Mouse (Mus musculus) urinary bladder, postnatal 4 days (tissue): ENCODE data around the gene Troap.

Experiments
- DNase-seq, 2 experiments: peaks; one replicate each; pipeline ENCODE4 v3.0.0; 2021 to 2022; ENCODE audit warnings: low spot score in 2 of 2

The Troap gene

DNA sequence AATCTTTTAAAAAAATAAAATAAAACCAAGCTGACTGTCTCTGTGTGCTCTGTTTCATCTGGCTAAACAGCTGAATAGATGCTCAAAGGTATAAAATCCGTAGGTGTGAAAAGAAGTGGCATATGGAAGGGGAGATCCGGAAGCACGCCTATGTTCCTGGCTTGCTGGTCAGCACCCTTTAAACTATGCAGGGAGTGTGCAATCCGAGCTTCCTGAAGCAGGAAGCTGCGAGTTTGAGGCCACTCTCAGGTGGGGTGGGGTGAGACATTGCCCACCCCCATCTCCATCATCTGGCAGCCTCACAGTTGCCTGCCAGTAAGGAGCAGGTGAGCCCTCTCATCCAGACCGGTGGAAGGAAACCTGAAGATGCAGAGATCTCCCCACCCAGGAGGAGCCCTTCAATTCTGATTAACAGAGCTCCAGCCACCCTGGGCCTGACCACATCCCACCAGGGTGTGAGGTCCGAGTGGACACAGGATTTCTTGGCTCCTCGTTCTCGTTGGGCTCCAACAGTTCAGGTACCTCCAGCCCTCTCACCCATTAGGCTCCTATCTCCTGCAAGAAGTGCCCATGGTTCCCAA, at the start of gene Troap:
Gene Troap, plus strand, starts transcription at position 557 of the 581 bp plus-strand sequence.
- no peak for DNase-seq

DNA sequence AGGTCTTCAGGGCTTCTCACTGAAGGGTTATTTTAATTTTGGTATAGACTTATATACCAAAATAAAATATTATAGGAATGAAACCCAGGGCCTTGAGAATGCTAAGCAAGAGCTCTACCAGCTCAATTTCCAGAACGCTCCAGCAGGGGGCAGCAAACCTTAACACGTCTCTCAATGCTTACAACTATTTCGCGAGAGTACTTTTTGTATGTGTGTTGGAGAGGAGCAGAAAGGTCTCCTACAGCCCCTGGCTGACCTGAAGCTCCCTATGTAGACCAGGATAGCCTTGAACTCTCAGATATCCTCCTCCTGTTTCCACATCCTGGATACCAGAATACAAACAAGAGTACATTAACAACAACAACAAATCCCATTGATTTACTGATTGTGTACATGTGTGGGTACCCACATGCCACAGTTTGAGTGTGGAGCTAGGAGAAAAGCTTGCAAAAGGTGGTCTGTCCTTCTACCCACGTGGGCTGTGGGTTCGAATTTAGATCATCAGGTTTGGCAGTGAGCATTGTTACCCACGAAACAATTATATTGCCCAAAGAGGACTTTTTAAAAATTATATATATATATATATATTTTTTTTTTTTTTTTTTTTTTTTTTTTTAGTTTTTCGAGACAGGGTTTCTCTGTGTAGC, 49.6 kb upstream of the Troap start:
- DNase-seq, result peak in 1 of 2 experiments; percentile 89

DNA sequence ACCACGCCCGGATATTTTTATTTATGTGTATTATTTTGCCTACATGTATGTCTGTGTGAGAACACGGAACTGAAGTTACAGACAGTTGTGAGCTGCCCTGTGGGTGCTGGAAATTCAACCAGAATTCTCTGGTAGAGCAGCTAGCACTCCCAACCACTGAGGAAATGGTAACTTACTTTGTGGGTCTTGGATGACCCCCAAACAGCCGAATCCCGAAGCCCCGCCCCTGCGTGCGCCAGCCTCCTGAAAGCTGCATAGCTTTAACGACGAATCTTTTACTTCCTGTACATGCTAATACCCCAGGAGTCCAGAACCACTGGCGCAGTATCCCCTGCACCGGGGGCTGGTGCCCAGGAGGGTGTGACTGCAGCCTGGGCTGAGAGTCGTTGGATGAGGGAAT, 49.0 kb upstream of the Troap start:
- no peak for DNase-seq

DNA sequence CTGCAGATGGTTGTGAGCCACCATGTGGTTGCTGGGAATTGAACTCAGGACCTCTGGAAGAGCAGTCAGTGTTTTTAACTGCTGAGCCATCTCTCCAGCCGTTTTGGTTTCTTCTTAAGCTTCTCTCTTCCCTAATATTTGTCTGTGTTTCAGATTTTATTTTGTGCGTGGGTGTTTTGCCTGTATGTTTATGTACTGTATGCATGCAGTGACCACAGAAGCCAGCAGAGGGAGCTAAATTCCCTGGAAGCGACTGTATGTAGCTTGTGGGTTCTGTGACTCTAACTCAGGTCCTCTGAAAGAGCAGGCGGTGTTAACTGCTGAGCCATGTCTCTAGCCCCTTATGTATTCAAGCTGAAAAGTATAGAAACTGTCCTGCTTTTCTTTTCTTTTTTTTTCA, 48.1 kb upstream of the Troap start:
- DNase-seq, result no peak

GRCm38 (mm10) chr15:99027116-99027515, 47.3 kb upstream of the Troap start:
- DNase-seq, result no peak

- DNase-seq, result no peak
Observed at GRCm38 (mm10) chr15:99028874-99029458, 45.4 kb upstream of the Troap start.

DNA sequence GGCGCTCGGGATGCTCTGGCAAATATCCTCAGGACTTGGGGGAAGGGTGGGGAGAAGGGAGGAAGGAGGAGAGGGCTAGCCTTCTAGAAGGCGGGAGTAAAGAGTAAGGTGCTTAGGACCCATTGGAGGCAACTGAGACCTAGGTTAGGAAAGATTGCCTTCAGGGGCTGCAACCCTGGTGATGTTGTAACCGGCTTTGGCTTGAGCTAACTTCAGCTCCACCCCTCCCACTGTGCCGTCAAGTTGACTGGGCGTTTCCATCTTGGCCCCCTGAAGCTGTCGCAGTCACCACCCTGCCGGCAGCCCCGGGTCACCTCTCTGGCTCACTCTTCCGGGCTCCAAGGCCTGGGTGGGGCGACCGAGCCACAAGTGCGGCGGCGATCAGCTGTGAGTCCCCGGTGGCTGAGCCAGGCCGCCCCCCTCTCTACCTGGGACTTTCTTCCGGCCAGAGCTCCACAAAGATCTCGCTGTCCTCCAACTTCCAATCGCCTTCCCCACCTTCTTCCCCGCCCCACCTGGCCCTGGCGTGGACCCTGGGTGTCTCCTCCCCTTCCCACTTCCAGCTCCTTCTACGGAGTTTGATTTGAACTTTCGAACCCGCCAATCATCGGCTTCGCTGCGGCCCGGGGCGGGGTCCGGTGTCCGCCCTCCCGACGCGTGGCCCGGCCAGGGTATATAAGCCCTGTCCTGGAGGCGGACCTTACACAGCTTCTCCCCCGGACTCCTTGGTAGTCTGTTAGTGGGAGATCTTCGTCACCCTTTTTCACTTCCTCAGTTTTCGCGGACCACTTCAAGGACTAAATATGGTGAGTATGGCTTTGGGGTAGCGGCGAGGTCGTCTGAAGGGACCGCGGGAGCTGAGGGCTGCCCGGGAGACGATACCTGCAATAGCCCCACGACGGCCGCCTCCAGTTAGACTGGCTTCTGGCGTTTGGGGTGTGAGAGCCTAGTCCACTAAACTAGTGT, 44.5 kb upstream of the Troap start, which contains the start of gene Tuba1c:
Gene Tuba1c, plus strand, starts transcription at position 273 of the 966 bp plus-strand sequence.
- peak; percentile 93 to 97 for DNase-seq

GRCm38 (mm10) chr15:99030585-99031387, 43.6 kb upstream of the Troap start:
- no peak for DNase-seq

- no peak for DNase-seq
Observed at GRCm38 (mm10) chr15:99031388-99031675, 43.0 kb upstream of the Troap start.

- no peak for DNase-seq
Observed at GRCm38 (mm10) chr15:99032041-99032725, 42.2 kb upstream of the Troap start.

GRCm38 (mm10) chr15:99032726-99033250, 41.6 kb upstream of the Troap start:
- no peak for DNase-seq

DNA sequence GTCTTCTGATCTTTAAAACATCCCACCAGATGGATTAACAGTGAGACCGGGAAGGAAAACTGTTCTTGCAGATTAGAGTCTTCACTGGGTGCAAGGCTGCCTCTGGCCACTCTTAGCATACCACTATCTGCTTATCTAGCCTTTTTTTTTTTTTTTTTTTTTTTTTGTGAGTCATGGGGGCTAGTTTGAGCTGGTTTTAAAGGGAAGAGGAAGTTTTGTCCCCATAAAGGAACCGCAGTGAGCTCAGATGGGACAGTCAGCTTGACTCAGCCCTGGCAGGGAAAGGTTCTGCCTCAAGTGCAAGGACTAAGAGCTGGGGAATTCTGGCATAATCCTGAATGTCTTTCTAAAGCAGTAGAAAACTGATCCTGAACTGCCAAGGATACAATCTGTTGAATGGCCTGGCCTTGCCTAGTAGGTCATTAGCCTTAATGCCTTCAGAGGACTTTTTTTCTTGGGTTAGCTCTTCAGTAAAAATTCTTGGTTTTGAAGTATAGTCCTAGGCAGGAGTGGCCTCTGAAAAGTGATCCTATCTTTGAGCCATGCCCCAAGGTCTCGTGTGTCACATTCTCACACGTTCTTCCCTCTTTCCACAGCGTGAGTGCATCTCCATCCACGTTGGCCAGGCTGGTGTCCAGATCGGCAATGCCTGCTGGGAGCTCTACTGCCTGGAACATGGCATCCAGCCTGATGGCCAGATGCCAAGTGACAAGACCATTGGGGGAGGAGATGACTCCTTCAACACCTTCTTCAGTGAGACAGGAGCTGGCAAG, 40.7 kb upstream of the Troap start:
- DNase-seq, result no peak

DNA sequence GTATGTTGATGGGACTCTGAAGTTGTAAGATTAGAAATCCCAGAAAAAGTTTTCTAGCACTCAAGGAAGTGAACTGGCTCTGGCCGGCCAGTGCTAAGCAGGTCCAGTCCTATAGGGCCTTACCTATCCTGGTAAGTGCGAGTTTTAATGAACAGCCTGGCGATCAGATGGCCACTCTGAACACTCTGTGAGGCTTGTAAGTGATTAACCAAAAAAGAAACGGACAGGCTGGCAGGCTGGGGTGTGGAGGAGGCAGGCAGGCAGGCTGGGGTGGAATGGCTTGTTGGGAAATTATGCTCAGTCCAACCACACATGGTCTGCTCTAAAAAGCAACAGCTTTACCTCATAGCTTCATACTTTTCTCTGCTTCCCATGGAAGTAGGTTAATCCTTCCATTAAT, 38.9 kb upstream of the Troap start:
- no peak for DNase-seq

DNA sequence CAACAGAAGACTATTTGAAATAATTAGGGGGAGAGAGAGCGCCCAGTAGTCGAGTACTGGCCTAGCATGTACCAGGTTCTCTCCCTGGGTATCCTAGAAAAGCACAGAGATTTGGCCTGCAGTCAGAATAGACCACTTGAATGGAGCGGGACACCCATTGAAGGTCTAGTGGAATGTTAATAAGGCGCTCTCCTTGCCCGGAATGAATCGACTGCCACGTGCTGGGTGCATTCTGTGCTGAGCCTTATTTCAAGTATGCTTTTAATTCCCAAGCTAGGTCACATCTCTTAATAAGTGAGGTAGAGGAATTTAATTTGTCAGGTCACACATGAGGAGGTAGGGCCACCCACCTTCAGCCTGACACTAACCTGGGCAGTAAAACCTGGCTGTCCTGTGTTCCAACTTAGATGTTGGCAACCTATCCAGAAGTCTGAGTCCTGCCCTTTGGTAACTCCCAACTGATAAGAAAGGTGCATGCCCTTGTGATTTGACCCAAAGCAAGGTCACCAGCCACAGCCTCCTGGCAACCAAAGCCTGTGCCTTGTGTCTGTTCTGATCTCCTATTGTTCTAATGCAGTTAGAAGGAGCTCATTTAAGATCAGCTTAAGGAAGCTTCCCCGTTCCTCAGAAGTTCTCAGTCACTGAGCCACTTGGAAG, 38.0 kb upstream of the Troap start:
- no peak for DNase-seq

GRCm38 (mm10) chr15:99038025-99038424, 36.4 kb upstream of the Troap start:
- DNase-seq, result no peak

DNA sequence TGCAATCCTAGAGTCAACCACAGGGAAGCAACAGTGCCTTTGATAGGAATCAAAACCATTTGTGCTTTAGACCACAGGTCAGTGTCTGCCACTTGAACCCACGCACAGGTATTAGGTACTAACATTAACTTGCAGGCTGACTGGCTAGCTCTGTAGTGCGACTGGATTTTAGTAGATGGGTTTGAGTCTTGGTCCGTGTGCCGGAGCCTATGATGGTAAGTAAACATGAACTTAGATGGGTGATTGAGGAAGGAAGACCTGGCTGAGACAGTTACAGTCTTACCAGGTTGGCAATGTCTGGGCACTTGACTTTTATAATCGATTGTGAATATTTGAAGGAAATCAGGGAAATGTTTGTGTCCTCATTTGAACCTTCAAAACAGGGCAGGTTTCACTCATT, 35.6 kb upstream of the Troap start:
- no peak for DNase-seq

DNA sequence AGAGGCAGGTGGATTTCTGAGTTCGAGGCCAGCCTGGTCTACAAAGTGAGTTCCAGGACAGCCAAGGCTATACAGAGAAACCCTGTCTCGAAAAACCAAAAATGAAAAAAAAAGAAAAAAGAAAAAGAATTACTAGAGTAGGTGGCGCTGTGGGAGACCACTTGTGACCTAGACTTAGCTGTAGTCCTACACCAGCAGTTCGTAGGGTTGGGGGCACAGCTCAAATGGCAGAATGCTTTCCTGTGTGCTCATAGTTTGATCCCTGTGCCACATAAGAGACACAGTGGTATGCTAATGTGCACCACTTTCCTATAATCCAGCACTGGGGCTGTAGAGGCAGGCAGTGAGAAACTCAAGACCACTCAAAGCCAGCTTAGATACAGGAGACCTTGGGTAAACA, 35.1 kb upstream of the Troap start:
- DNase-seq, result no peak

- no peak for DNase-seq
Observed at GRCm38 (mm10) chr15:99039996-99040919, 34.1 kb upstream of the Troap start.
